Mouse (Mus musculus): ENCODE results near the gene Abcg1.

Abcg1 gene

GRCm38 (mm10) chr17:31034674-31035356 is 22.7 kb upstream of the Abcg1 start:
- TF ChIP-seq GATA4 (IDR thresholded peaks at IDR 0.05; ENCODE audit: insufficient replicate concordance, low read length) = peak; percentile 76

DNA sequence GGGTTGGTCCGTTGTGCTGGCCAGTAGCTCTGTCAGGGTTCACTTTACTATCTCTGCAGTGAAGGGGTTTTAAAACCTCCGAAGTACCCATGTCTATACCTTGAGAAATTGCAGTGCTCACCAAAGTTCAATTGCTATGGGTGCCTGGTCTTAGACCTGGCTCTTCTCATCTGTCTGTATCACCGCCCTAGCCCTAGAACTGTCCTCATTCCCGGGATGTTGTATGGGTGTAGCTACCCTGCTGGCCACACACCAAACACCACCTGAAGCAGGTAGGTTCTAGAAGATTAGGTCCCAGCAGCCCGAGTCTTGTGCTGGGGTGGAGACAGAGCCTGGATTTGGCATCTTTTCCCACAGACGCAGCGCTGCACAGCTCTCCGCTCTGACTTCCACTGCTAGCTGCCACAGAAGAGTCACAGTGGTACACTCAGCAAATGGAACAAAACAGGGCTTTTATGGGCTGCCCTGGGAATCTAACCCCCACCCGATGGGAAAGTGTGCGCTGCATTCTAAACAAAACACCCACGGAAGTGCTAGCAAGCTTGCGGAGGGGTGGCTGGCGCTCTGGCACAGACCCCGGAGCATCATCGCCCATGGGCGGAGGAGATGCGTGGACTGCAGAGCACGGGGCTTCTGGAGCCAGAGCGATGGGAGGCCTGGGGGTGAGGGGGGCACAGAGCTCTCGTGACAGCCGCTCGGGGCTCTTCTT is 21.2 kb upstream of the Abcg1 start:
- no peak for TF ChIP-seq GATA4 (IDR thresholded peaks at IDR 0.05; ENCODE audit: insufficient replicate concordance, low read length)

- no peak for TF ChIP-seq GATA4 (IDR thresholded peaks at IDR 0.05; ENCODE audit: insufficient replicate concordance, low read length)
Observed at GRCm38 (mm10) chr17:31037331-31037730, 20.1 kb upstream of the Abcg1 start.

GRCm38 (mm10) chr17:31038381-31038780 is 19.1 kb upstream of the Abcg1 start:
- no peak for TF ChIP-seq GATA4 (IDR thresholded peaks at IDR 0.05; ENCODE audit: insufficient replicate concordance, low read length)

DNA sequence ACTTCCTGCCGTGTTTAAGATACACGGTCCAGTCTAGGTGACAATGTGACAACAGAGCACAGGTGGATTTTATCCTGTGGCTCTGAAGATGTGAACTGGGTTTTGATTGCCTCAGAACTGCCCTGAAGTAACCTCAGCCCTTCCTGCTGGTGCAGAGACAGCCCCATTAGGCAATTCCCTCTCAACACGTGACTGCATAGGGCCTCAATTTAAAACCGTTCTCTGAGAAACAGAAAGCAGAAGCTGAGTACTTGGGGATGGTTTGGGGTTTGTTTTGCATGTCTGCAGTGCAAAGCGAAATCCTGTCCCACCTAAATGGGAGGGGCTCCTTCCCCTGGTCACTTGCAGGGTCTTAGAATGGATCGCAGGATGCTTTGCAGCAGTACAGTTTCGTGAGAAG is 17.8 kb upstream of the Abcg1 start:
- TF ChIP-seq GATA4 (IDR thresholded peaks at IDR 0.05; ENCODE audit: insufficient replicate concordance, low read length) = no peak

GRCm38 (mm10) chr17:31040421-31040820 is 17.1 kb upstream of the Abcg1 start:
- TF ChIP-seq GATA4 (IDR thresholded peaks at IDR 0.05; ENCODE audit: insufficient replicate concordance, low read length) = no peak

DNA sequence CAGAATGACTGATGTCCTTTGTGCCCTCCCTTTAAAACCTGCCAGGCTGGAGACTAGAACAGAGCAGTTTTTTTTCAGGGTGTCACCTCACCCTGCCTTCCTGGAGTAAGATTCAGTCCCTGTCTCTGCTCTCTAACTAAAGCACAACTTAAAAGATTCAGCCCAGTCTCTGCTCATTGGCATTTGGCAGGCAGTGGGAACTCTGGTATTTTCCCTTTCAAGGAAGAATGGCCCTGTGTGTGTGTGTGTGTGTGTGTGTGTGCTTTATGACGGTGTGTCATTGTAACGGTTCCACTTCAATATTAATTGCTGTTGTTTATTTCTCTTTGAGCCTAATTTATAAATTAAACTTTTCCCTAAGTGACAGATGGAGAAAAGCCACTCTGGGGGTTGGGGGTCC is 14.7 kb upstream of the Abcg1 start:
- no peak for TF ChIP-seq GATA4 (IDR thresholded peaks at IDR 0.05; ENCODE audit: insufficient replicate concordance, low read length)

DNA sequence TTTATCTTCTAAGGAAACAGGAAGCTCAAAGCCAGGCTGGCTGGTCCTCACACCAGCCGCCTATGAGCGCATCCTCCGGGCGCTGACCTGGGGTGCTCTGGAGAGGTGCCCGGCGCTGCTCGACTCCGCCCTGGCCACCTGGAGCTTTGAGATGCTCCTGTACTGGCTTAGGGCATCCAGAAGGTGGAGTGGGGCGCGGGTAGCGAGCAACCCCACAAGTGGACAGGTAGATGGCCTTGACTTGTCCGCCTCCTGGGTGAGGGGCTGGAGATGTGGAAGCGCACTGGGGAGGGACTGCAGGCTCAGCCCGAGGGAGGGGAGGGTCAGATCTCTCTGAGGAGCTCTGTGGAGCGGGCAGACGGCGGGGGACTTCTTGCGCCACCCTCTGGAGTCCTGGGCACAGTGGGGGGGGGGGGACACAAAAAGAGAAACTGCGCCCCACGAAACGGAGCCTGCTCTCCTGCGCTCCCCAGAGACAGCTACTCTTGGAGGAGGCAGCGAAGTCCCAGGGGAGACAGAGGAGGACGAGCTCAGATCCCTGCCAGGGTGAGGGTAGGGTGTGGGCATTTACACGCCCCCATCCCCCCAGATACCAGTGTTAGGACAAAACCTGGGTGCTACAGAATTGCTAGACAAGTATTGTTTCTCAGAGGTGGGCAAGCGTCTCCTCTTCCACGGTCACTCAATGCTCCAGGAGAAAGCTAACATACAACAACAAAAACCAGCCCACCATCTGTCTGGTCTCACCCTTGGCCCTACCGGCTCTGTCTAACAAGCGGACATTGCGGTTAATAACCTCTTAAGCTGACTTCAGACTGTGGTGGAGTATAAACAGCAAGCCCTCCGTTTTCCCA is 643 bp downstream of the Abcg1 start:
- no peak for TF ChIP-seq GATA4 (IDR thresholded peaks at IDR 0.05; ENCODE audit: insufficient replicate concordance, low read length)

DNA sequence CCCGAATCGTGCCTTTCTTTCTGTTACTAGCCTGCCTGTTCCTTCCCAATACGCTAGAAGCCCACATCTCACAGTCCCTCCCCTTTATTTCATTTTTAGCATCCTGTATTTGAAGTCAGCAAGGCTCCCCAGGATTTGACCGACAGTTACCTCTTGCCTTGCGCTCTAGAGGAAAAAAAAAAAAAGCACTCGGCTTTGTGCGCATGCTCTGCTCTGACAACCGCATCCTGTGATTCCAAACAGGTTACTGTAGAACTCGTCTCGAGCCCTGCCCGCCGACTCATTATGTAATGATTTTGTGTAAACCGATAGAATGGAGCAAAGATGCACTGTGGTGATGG is 1.2 kb downstream of the Abcg1 start:
- TF ChIP-seq GATA4 (IDR thresholded peaks at IDR 0.05; ENCODE audit: insufficient replicate concordance, low read length) = no peak

- TF ChIP-seq GATA4 (IDR thresholded peaks at IDR 0.05; ENCODE audit: insufficient replicate concordance, low read length) = no peak; the same call in 1 of the 2 replicates
Observed at GRCm38 (mm10) chr17:31060196-31060587, 2.7 kb downstream of the Abcg1 start.

DNA sequence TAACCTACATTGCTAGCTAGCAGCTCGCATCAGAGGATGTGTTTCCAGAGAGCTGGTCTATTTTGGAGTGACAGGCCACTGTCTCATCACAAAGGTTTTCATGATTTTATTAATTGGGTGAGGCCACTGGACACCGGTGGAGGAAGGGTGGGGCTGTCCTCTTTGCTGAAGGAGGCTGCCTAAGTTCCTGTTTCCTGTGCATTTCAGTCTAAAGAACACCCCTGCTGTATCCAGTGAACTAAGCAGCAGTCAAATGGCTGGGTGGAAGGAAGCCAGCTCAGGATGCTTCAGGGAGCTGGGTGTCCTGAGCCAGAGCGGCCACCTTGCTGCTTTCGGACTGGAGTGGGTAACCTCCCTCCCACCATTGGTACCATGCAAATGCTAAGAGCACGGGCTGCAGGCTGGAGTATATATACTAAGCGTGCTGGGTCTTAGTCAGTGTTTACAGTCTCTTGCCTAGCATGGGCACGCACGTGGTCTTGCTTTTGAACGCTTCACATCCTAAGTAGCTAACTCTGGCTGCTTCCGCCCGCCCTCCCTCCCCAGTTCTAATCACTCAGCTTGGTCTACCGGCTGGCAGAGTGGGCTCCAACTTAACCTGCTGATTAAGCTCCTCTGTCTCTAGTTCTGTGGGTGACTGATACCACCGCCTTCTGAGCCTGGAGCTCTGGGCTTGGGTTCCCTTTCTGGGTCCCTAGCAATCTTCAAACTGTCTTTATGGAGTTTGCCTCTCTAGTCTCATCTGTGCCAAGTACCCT is 3.3 kb downstream of the Abcg1 start:
- no peak for TF ChIP-seq GATA4 (IDR thresholded peaks at IDR 0.05; ENCODE audit: insufficient replicate concordance, low read length)

DNA sequence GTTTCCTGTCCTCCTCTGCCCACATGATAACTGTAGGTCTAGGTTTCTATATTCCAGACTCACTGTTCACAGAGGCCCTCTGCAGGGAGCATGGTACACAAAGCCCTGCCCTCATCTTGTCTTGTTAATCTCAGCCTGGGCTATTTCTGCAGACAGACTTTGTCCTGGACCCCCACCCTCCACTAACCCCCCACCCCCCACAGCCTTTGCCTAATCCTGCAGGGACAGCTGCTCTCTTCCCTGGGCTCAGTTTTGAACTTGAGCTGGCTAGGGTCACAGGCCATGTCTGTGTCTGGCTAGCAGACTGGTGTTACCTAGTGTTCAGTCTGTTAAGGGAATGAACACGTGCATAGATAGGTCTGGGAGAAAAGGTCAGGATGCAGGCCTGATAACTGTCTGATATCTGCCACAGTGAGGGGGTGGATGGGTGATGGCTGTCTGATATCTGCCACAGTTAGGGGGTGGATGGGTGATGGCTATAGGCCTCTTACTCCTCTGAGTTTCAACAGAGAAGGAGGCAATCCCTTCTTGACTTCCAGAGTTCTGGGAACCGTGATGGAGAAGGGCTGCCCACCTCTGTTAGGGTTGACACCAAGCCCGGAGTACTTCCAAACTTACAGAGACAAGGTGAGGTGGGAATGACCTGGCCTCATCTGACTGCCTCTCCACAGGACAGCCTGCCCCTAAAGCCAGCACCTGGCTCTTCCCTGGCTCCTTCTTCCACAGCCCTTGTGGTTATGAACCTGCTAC is 4.0 kb downstream of the Abcg1 start:
- no peak for TF ChIP-seq GATA4 (IDR thresholded peaks at IDR 0.05; ENCODE audit: insufficient replicate concordance, low read length)

GRCm38 (mm10) chr17:31066058-31066457 is 8.6 kb downstream of the Abcg1 start:
- TF ChIP-seq GATA4 (IDR thresholded peaks at IDR 0.05; ENCODE audit: insufficient replicate concordance, low read length) = no peak

DNA sequence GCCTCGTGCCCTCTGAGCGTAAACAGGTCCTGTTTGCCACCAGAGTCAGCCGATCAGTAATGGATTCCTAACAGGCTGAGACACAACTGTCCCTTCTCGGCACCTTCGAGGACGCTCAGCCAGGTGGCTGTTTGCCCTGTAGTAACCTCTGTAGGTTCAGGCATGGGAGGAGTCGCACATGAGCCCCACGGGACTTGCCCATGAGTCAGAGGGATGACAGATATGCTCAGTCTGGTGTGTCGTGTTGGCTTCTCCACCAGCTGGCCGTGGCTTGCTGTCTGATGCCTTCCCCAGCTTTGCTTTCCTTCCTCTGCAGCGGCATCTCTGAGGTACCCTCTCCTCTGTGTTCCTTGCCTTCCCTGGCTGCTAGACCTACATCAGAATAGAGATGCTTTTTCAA is 9.6 kb downstream of the Abcg1 start:
- TF ChIP-seq GATA4 (IDR thresholded peaks at IDR 0.05; ENCODE audit: insufficient replicate concordance, low read length) = no peak

GRCm38 (mm10) chr17:31069121-31069520 is 11.6 kb downstream of the Abcg1 start:
- no peak for TF ChIP-seq GATA4 (IDR thresholded peaks at IDR 0.05; ENCODE audit: insufficient replicate concordance, low read length)
